Mouse (Mus musculus): ENCODE data around the gene Dock4.

GRCm38 (mm10) chr12:40805257-40805656 is 359.5 kb downstream of the Dock4 start:
- no peak for TF ChIP-seq POLR2A (IDR thresholded peaks at IDR 0.05; ENCODE audit: insufficient read depth, low read depth, low read length)
- no peak for TF ChIP-seq CTCF (IDR thresholded peaks at IDR 0.05)
- no peak for TF ChIP-seq EP300 (IDR thresholded peaks at IDR 0.05; ENCODE audit: insufficient read depth, low read depth, low read length)
